In genomic region chr16:20833301-20833700, GRCm38 (mm10) we compare ENCODE assay signal across 19 mouse cellular contexts.
A peak's percentile ranks its signal among the peaks of the same experiment; 100 is the strongest.
DNase-seq lines count a peak whose midpoint lies in the region; ATAC-seq and TF ChIP-seq lines count a peak whose summit lies in the region.
"Had no signal": no experiment of that assay in that cellular context is flagged by ENCODE, and none has a peak within 500 bp of the region (broad histone marks: within the 10 kb centered on the region; RNA-seq: fewer than 3 reads in every experiment).

No protein-coding gene starts in this region.

- 49% methylated on average over 8 of the region's 8 CpGs for WGBS in kidney, adult 2 months
- WGBS in kidney, embryonic 16.5 days, result 69% methylated on average over 8 of the region's 8 CpGs

- no peaks in the 10 kb centered on the region for H3K27me3 ChIP-seq in kidney, adult 2 months (replicated peaks; ENCODE audit: control insufficient read depth, insufficient read depth, low read length)
- no peaks in the 10 kb centered on the region for H3K27me3 ChIP-seq in kidney, embryonic 16.5 days (ENCODE audit: insufficient read depth, low read length)
- H3K27me3 ChIP-seq: embryonic facial prominence, embryonic 12.5 days; hindbrain, embryonic 13.5 days; limb, embryonic 15.5 days; midbrain, embryonic 12.5 days had no signal

- H3K36me3 ChIP-seq in kidney, adult 2 months (ENCODE audit: control insufficient read depth, insufficient read depth, low read length), result no peaks in the 10 kb centered on the region
- no peaks in the 10 kb centered on the region for H3K36me3 ChIP-seq in kidney, embryonic 16.5 days (ENCODE audit: insufficient read depth, low read length)
- H3K36me3 ChIP-seq: embryonic facial prominence, embryonic 12.5 days; hindbrain, embryonic 13.5 days; limb, embryonic 15.5 days; midbrain, embryonic 12.5 days had no signal

- H3K4me3 ChIP-seq in kidney, adult 2 months (ENCODE audit: insufficient read depth, low read depth, low read length), result no peak overlapping the region
- H3K4me3 ChIP-seq in kidney, embryonic 16.5 days (ENCODE audit: low read length), result no peak overlapping the region
- H3K4me3 ChIP-seq: embryonic facial prominence, embryonic 12.5 days; heart, adult 2 months; hindbrain, embryonic 13.5 days; limb, embryonic 15.5 days; midbrain, embryonic 12.5 days had no signal

- no peaks in the 10 kb centered on the region for H3K4me1 ChIP-seq in kidney, adult 2 months (ENCODE audit: control insufficient read depth, insufficient read depth, low read length)
- H3K4me1 ChIP-seq in kidney, embryonic 16.5 days (ENCODE audit: insufficient read depth, low read length), result 0 out of 2 replicates have a peak, but pooled peaks cover 4% of the 10 kb centered on the region

- DNase-seq in adrenal gland, postnatal 14 days, result peak; percentile 9
- no peak for DNase-seq in adrenal gland, postnatal 10 days
- peak; percentile 91 for DNase-seq in kidney, adult 2 months
- peak; percentile 60 for DNase-seq in ZHBTc4 (ENCODE audit: low read depth, low spot score)
- DNase-seq in kidney, postnatal 25 days, result peak; percentile 48 to 68
- DNase-seq in cerebellum, postnatal 36 days, result no peak
- DNase-seq: cerebellum, adult 18-20 months; cerebellum, postnatal 14 days; forebrain, postnatal 0 days; gastrocnemius, postnatal 25 days; heart, adult 2 months; thymus, postnatal 36 days had no signal

- H3K27ac ChIP-seq in kidney, adult 2 months (ENCODE audit: insufficient read depth, low read depth, low read length), result no peak overlapping the region
- no peak overlapping the region for H3K27ac ChIP-seq in kidney, embryonic 16.5 days (ENCODE audit: low read length)
- H3K27ac ChIP-seq: embryonic facial prominence, embryonic 12.5 days; heart, adult 2 months; hindbrain, embryonic 13.5 days; limb, embryonic 15.5 days; midbrain, embryonic 12.5 days had no signal

- no peak for TF ChIP-seq POLR2A in kidney, adult 2 months (IDR thresholded peaks at IDR 0.05; ENCODE audit: low read depth, low read length)

- no peaks in the 10 kb centered on the region for H3K9me3 ChIP-seq in kidney, embryonic 16.5 days (ENCODE audit: low read length)
- H3K9me3 ChIP-seq: hindbrain, embryonic 13.5 days; midbrain, embryonic 12.5 days had no signal

- TF ChIP-seq CTCF in kidney, adult 2 months (conservative IDR thresholded peaks at IDR 0.05; ENCODE audit: insufficient read depth, insufficient read length, low read depth, low read length), result no peak; the same call in 1 of the 2 replicates

- H3K4me2 ChIP-seq in kidney, embryonic 16.5 days (replicated peaks; ENCODE audit: low read depth, low read length), result no peak overlapping the region
- H3K4me2 ChIP-seq: embryonic facial prominence, embryonic 12.5 days; hindbrain, embryonic 13.5 days; limb, embryonic 15.5 days; midbrain, embryonic 12.5 days had no signal

- H3K9ac ChIP-seq in kidney, embryonic 16.5 days (replicated peaks; ENCODE audit: low read length), result no peak overlapping the region
- H3K9ac ChIP-seq: embryonic facial prominence, embryonic 12.5 days; forebrain, postnatal 0 days; hindbrain, embryonic 13.5 days; limb, embryonic 15.5 days; midbrain, embryonic 12.5 days had no signal

- no peak for ATAC-seq in kidney, embryonic 16.5 days (ENCODE audit: low FRiP score, low TSS enrichment)
- no peak for ATAC-seq in inflammation-experienced regulatory T-cells, adult 6 months
- ATAC-seq: forebrain, postnatal 0 days; lung, postnatal 0 days had no signal

Comparison
In these comparisons a context has a peak if more than half of its experiments do, and no peak if none do; other contexts are left out.
1. DNase-seq: peak in adrenal gland, postnatal 14 days (single experiment), kidney, adult 2 months (single experiment), ZHBTc4 (single experiment) and kidney, postnatal 25 days (2 of 2); none in adrenal gland, postnatal 10 days (single experiment) and cerebellum, postnatal 36 days (0 of 2).